Mouse (Mus musculus) myocyte (in vitro differentiated cells): ENCODE measurements at regions not wholly inside any gene's neighbourhood (a gene's known extent, or its start where the extent isn't known, plus 50 kb on each side); places are given as distances from the start of the nearest gene placed in this dataset.

Experiments used
- H3K27me3 ChIP-seq: one replicate; pipeline ENCODE4 v1.6.1; 2011; ENCODE audit not compliant: control insufficient read depth, insufficient read depth, insufficient read length
- H3K36me3 ChIP-seq: one replicate; pipeline ENCODE4 v1.6.1; 2011; ENCODE audit not compliant: control insufficient read depth, insufficient read depth
- H3K4me2 ChIP-seq: one replicate; pipeline ENCODE4 v1.6.1; 2011; ENCODE audit warnings: low read depth, control low read depth
- H3K4me3 ChIP-seq: one replicate; pipeline ENCODE4 v1.5.1; 2011; ENCODE audit warnings: mild to moderate bottlenecking, control low read depth, moderate library complexity
- H3K79me2 ChIP-seq: one replicate; pipeline ENCODE4 v1.6.1; 2011; ENCODE audit not compliant: control insufficient read depth, insufficient read depth
- H3ac ChIP-seq: one replicate; pipeline ENCODE4 v1.6.1; 2011; ENCODE audit not compliant: control insufficient read depth, insufficient read length
- CEBPB ChIP-seq: IDR thresholded peaks from 2 replicates; pipeline ENCODE4 v1.6.1; 2011; ENCODE audit warnings: mild to moderate bottlenecking, moderate library complexity; ENCODE audit not compliant: poor library complexity, insufficient read depth, severe bottlenecking
- E2F4 ChIP-seq: IDR thresholded peaks from one replicate; pipeline ENCODE4 v1.6.1; 2011; ENCODE audit warnings: mild to moderate bottlenecking, control low read depth, moderate library complexity; ENCODE audit not compliant: insufficient read depth
- MAX ChIP-seq: IDR thresholded peaks from one replicate; pipeline ENCODE4 v1.6.1; 2011; ENCODE audit warnings: low read depth, mild to moderate bottlenecking, control low read depth
- MYOD1 ChIP-seq, 3 experiments: IDR thresholded peaks; one replicate each; pipeline ENCODE4 v1.6.1; 2011; ENCODE audit warnings: control low read depth in 2 of 3, low read depth in 2 of 3, mild to moderate bottlenecking in 2 of 3, moderate library complexity in 1 of 3; ENCODE audit not compliant: insufficient read length in 2 of 3, control insufficient read depth in 1 of 3
- MYOG ChIP-seq, 3 experiments: IDR thresholded peaks; one replicate each; pipeline ENCODE4 v1.6.1; 2011; ENCODE audit warnings: control low read depth in 2 of 3, low read depth in 2 of 3, mild to moderate bottlenecking in 2 of 3; ENCODE audit not compliant: insufficient read length in 2 of 3, control insufficient read depth in 1 of 3, insufficient read depth in 1 of 3
- POLR2A ChIP-seq: IDR thresholded peaks from one replicate; pipeline ENCODE4 v1.6.1; 2011; ENCODE audit warnings: low read depth, mild to moderate bottlenecking, control low read depth, moderate library complexity; ENCODE audit not compliant: insufficient read length
- POLR2AphosphoS2 ChIP-seq: IDR thresholded peaks from one replicate; pipeline ENCODE4 v1.6.1; 2011; ENCODE audit warnings: low read depth, control low read depth; ENCODE audit not compliant: insufficient read length
- REST ChIP-seq: IDR thresholded peaks from one replicate; pipeline ENCODE4 v1.6.1; 2011; ENCODE audit warnings: mild to moderate bottlenecking, control low read depth, moderate library complexity; ENCODE audit not compliant: insufficient read depth, insufficient read length
- SRF ChIP-seq: IDR thresholded peaks from one replicate; pipeline ENCODE4 v1.6.1; 2011; ENCODE audit warnings: low read depth; ENCODE audit not compliant: control insufficient read depth, insufficient read length
- TCF12 ChIP-seq: IDR thresholded peaks from one replicate; pipeline ENCODE4 v1.6.1; 2011; ENCODE audit warnings: mild to moderate bottlenecking, control low read depth; ENCODE audit not compliant: poor library complexity, insufficient read depth, severe bottlenecking
- TCF3 ChIP-seq: IDR thresholded peaks from one replicate; pipeline ENCODE4 v1.6.1; 2011; ENCODE audit warnings: low read depth, control low read depth; ENCODE audit not compliant: insufficient read length
- USF1 ChIP-seq: IDR thresholded peaks from one replicate; pipeline ENCODE4 v1.6.1; 2011; ENCODE audit warnings: low read depth, mild to moderate bottlenecking, control low read depth, moderate library complexity

- Histone ChIP-seq H3K27me3 (peaks cover 4% of the 10 kb centered on the region), H3K4me2 (no peak overlapping the region), H3ac (no peak overlapping the region), H3K36me3 (no peaks in the 10 kb centered on the region), H3K4me3 (no peak overlapping the region), H3K79me2 (no peaks in the 10 kb centered on the region)
- TF ChIP-seq TCF12, result no peak
- no peak for TF ChIP-seq E2F4
- no peak for TF ChIP-seq SRF
- no peak for TF ChIP-seq USF1
- TF ChIP-seq POLR2A, result no peak
- TF ChIP-seq MAX, result no peak
- no peak for TF ChIP-seq MYOD1 (IDR thresholded peaks at IDR 0.05; ENCODE audit: control insufficient read depth in 1 of 3, insufficient read length in 2 of 3, low read depth in 2 of 3)
- TF ChIP-seq REST, result no peak
- no peak for TF ChIP-seq MYOG (IDR thresholded peaks at IDR 0.05; ENCODE audit: control insufficient read depth in 1 of 3, insufficient read depth in 1 of 3, insufficient read length in 2 of 3, low read depth in 2 of 3)
Observed at GRCm38 (mm10) chr9:122450524-122450923, 99.1 kb downstream of the Abhd5 start.

DNA sequence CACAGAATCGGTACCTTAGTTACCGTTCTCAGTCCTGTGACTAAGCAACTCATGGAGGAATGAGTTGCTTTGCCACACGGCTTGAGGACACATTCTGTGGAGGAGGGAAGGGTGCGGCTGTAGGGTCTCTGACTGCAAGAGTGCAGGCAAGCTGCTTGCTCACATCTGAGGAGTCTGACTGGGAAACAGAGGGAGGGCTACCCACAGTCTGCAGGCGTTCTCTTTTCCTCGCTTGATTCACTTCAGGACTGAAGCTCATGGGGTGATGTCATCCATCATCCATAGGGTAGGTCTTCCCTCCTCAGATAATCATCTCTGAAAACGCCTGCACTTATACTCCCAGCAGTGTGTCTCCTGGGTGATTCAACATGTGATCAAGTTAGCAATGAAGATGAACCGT lies 103.9 kb downstream of the Abhd5 start:
- H3K27me3 ChIP-seq, result peaks cover under 1% of the 10 kb centered on the region
- H3K79me2 ChIP-seq, result no peaks in the 10 kb centered on the region
- no peak overlapping the region for H3K4me2 ChIP-seq
- H3K4me3 ChIP-seq, result no peak overlapping the region
- H3K36me3 ChIP-seq, result no peaks in the 10 kb centered on the region
- TF ChIP-seq TCF12, result no peak
- no peak for TF ChIP-seq MAX
- no peak for TF ChIP-seq E2F4
- TF ChIP-seq POLR2A, result no peak
- no peak for TF ChIP-seq SRF
- no peak for TF ChIP-seq USF1
- H3ac ChIP-seq, result no peak overlapping the region

DNA sequence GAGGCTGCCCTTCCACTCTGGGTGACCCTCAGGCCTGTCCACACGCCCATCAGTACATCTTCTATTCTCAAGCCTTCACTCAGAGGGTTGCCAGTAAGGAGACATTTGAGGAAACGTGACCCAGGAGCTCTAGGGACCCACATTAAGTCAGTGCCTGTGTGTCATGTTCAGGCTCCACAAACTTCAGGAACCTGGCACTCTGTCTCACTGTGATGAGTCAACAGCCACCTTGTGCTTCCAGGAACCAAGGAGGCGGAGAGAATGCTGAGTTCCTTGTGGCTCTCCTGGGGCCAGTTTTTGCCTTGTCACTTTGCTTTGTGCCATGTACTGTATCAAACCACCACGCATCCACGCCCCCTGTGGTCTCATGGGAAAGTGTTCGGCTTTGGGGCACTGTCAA lies 104.4 kb downstream of the Abhd5 start:
- H3K4me3 ChIP-seq, result no peak overlapping the region
- H3K36me3 ChIP-seq, result no peaks in the 10 kb centered on the region
- no peaks in the 10 kb centered on the region for H3K27me3 ChIP-seq
- no peak overlapping the region for H3K4me2 ChIP-seq
- no peak for TF ChIP-seq E2F4
- no peak for TF ChIP-seq USF1
- TF ChIP-seq TCF12, result no peak
- no peak for TF ChIP-seq POLR2A
- no peak for TF ChIP-seq REST
- no peak for TF ChIP-seq CEBPB
- TF ChIP-seq TCF3, result no peak
- no peak for TF ChIP-seq MYOG (IDR thresholded peaks at IDR 0.05; ENCODE audit: control insufficient read depth in 1 of 3, insufficient read depth in 1 of 3, insufficient read length in 2 of 3, low read depth in 2 of 3)
- no peak for TF ChIP-seq MYOD1 (IDR thresholded peaks at IDR 0.05; ENCODE audit: control insufficient read depth in 1 of 3, insufficient read length in 2 of 3, low read depth in 2 of 3)
- no peak for TF ChIP-seq POLR2AphosphoS2
- no peak for TF ChIP-seq SRF
- no peak for TF ChIP-seq MAX
- no peak overlapping the region for H3ac ChIP-seq
- no peaks in the 10 kb centered on the region for H3K79me2 ChIP-seq

DNA sequence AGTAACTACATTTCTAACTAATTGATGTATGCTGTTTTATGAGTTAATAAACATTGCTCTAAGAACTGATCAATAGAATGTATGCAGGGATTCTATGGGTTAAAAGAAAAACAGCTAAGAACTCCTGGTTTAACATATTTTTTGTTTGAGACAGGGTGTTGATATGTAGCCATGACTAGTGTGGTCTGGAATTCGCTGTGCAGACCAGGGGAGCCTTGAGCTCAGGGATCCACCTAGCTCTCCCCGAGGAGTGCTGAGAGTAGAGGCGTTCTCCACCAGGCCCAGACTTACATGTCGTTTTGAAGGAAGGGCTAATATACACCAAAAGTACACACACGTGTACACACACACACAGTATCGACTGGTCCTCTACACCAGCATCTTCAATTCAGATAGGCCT lies 108.1 kb downstream of the Abhd5 start:
- TF ChIP-seq TCF3 (no peak), USF1 (no peak), MAX (no peak), REST (no peak), TCF12 (no peak), SRF (no peak), MYOD1 (IDR thresholded peaks at IDR 0.05; ENCODE audit: control insufficient read depth in 1 of 3, insufficient read length in 2 of 3, low read depth in 2 of 3) (no peak), POLR2AphosphoS2 (no peak), E2F4 (no peak), MYOG (IDR thresholded peaks at IDR 0.05; ENCODE audit: control insufficient read depth in 1 of 3, insufficient read depth in 1 of 3, insufficient read length in 2 of 3, low read depth in 2 of 3) (no peak), POLR2A (no peak), CEBPB (no peak)
- Histone ChIP-seq H3ac (no peak overlapping the region), H3K36me3 (no peaks in the 10 kb centered on the region), H3K4me3 (no peak overlapping the region), H3K79me2 (no peaks in the 10 kb centered on the region), H3K4me2 (no peak overlapping the region), H3K27me3 (no peaks in the 10 kb centered on the region)

DNA sequence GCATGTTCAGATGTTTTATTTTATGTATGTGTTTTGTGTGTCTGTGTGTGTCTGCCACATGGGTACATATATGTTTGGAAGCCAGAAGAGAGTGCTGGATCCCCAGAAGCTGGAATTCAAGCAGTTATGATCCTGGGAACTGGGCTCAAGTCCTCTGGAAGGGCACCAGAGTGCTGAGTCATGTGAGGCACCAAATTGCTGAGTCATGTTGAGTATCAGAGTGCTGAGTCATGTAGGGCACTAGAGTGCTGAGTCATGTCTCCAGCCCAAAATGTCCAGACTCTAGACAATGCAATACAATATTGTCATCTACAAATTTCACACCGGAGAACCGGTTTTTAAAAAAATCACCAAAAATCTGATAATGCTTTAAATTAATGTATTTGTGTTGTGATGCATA lies 120.1 kb downstream of the Abhd5 start:
- no peak for TF ChIP-seq TCF3
- no peak for TF ChIP-seq POLR2A
- no peak for TF ChIP-seq USF1
- no peak for TF ChIP-seq CEBPB
- no peak for TF ChIP-seq TCF12
- no peak for TF ChIP-seq REST
- no peak for TF ChIP-seq E2F4
- no peak for TF ChIP-seq MAX
- TF ChIP-seq POLR2AphosphoS2, result no peak
- no peak for TF ChIP-seq MYOG (IDR thresholded peaks at IDR 0.05; ENCODE audit: control insufficient read depth in 1 of 3, insufficient read depth in 1 of 3, insufficient read length in 2 of 3, low read depth in 2 of 3)
- no peak for TF ChIP-seq MYOD1 (IDR thresholded peaks at IDR 0.05; ENCODE audit: control insufficient read depth in 1 of 3, insufficient read length in 2 of 3, low read depth in 2 of 3)
- no peak for TF ChIP-seq SRF
- H3K4me2 ChIP-seq, result no peak overlapping the region
- H3K4me3 ChIP-seq, result no peak overlapping the region
- H3K27me3 ChIP-seq, result no peaks in the 10 kb centered on the region
- H3ac ChIP-seq, result no peak overlapping the region
- H3K79me2 ChIP-seq, result no peaks in the 10 kb centered on the region
- H3K36me3 ChIP-seq, result no peaks in the 10 kb centered on the region
